Mouse (Mus musculus): ENCODE results near the gene Gm49320. TPM values are rescaled to one million over a fixed set of nuclear protein-coding genes. Genes with fewer than 3 reads are reported as not detected.
"Not testable (repeated sequence)": the region's sequence is repeated elsewhere in the genome, so short reads cannot be mapped to it uniquely, and the experiment has no call there.

Gene Gm49320
- polyA plus RNA-seq, 1 experiment from 2014 or later = 0.86 TPM

- Histone ChIP-seq H3K27ac (ENCODE audit: low read length) (no peak overlapping the region), H3K9ac (replicated peaks; ENCODE audit: low read depth) (no peak overlapping the region)
These were observed 10.5 kb downstream of the Gm49320 start for GRCm38 (mm10) chr8:4249213-4249612.

GRCm38 (mm10) chr8:4250306-4250970 lies 11.8 kb downstream of the Gm49320 start:
- H3K4me2 ChIP-seq (replicated peaks; ENCODE audit: low read depth, low read length) = no peak overlapping the region
- no peaks in the 10 kb centered on the region for H3K27me3 ChIP-seq (replicated peaks; ENCODE audit: insufficient read depth, low read length)
- H3K9ac ChIP-seq (replicated peaks; ENCODE audit: low read depth) = no peak overlapping the region
- peak; percentile 89 for TF ChIP-seq CTCF (IDR thresholded peaks at IDR 0.05)
- no peak for TF ChIP-seq EP300 (IDR thresholded peaks at IDR 0.05)
- H3K4me3 ChIP-seq (ENCODE audit: low read depth, low read length) = no peak overlapping the region
- peaks cover 7% of the 10 kb centered on the region; the same call in 1 of the 2 replicates for H3K36me3 ChIP-seq (ENCODE audit: insufficient read depth, low read length)
- peak; percentile 32 for ATAC-seq
- no peak overlapping the region for H3K27ac ChIP-seq (ENCODE audit: low read length)
- WGBS = 43% methylated on average over 26 of the region's 26 CpGs
- peak; percentile 85 for DNase-seq (ENCODE audit: low spot score)
- peaks cover 4% of the 10 kb centered on the region; the same call in 1 of the 2 replicates for H3K4me1 ChIP-seq (ENCODE audit: insufficient read depth, low read depth, low read length)
- H3K9me3 ChIP-seq (ENCODE audit: low read length) = no peaks in the 10 kb centered on the region

More at GRCm38 (mm10) chr8:4249213-4249612, 10.5 kb downstream of the Gm49320 start:
- WGBS = 19% methylated on average over 29 of the region's 29 CpGs
- Histone ChIP-seq H3K27me3 (replicated peaks; ENCODE audit: insufficient read depth, low read length) (no peaks in the 10 kb centered on the region), H3K4me2 (replicated peaks; ENCODE audit: low read depth, low read length) (no peak overlapping the region), H3K4me3 (ENCODE audit: low read depth, low read length) (no peak overlapping the region), H3K4me1 (ENCODE audit: insufficient read depth, low read depth, low read length) (peaks cover 4% of the 10 kb centered on the region; the same call in 1 of the 2 replicates), H3K9me3 (ENCODE audit: low read length) (no peaks in the 10 kb centered on the region), H3K36me3 (ENCODE audit: insufficient read depth, low read length) (peaks cover 13% of the 10 kb centered on the region)
- TF ChIP-seq CTCF (IDR thresholded peaks at IDR 0.05) (no peak), EP300 (IDR thresholded peaks at IDR 0.05) (no peak)
- DNase-seq (ENCODE audit: low spot score) = no peak
- no peak for ATAC-seq

DNA sequence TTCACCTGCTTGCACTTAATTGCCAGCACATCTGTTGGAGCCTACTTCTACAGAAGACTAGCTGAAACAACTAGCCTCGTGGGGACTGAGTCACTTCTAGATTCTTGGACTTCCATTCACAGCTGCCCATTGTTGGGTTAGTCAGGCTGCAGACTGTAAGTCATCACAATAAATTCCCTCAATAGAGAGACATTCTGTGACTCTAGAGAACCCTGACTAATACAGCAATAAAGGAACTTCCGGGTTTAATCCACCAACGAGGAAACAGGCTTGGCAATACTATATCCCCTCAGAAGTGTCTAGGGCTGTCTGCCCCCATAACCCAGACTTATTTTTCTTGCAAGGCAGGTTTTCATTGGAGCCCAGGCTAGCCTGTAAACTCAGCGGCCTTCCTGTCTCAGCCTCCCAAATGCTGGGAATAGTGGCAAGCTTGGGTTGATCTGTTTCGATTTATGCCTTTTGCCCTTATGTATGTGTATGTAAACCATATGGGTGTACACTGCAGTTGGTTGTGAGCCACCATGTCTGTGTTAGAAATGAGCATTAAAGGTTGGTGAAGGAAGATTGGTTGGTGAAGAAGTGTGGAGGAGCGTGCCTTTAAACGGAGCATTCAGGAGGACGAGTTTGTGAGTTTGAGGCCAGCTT lies 13.6 kb downstream of the Gm49320 start:
- no peaks in the 10 kb centered on the region for H3K27me3 ChIP-seq (replicated peaks; ENCODE audit: insufficient read depth, low read length)
- H3K9me3 ChIP-seq (ENCODE audit: low read length) = no peaks in the 10 kb centered on the region
- H3K4me3 ChIP-seq (ENCODE audit: low read depth, low read length) = peak overlapping the region; percentile 85
- peak overlapping the region; percentile 74; the same call in 1 of the 2 replicates for H3K27ac ChIP-seq (ENCODE audit: low read length)
- TF ChIP-seq CTCF (IDR thresholded peaks at IDR 0.05) (no peak), EP300 (IDR thresholded peaks at IDR 0.05) (no peak)
- H3K36me3 ChIP-seq (ENCODE audit: insufficient read depth, low read length) = 0 out of 2 replicates have a peak, but pooled peaks cover 4% of the 10 kb centered on the region
- 42% methylated on average over 8 of the region's 8 CpGs for WGBS
- H3K9ac ChIP-seq (replicated peaks; ENCODE audit: low read depth) = peak overlapping the region; percentile 82
- H3K4me1 ChIP-seq (ENCODE audit: insufficient read depth, low read depth, low read length) = peaks cover 4% of the 10 kb centered on the region; the same call in 1 of the 2 replicates
- H3K4me2 ChIP-seq (replicated peaks; ENCODE audit: low read depth, low read length) = peak overlapping the region; percentile 86
- DNase-seq (ENCODE audit: low spot score) = no peak
- ATAC-seq = no peak

DNA sequence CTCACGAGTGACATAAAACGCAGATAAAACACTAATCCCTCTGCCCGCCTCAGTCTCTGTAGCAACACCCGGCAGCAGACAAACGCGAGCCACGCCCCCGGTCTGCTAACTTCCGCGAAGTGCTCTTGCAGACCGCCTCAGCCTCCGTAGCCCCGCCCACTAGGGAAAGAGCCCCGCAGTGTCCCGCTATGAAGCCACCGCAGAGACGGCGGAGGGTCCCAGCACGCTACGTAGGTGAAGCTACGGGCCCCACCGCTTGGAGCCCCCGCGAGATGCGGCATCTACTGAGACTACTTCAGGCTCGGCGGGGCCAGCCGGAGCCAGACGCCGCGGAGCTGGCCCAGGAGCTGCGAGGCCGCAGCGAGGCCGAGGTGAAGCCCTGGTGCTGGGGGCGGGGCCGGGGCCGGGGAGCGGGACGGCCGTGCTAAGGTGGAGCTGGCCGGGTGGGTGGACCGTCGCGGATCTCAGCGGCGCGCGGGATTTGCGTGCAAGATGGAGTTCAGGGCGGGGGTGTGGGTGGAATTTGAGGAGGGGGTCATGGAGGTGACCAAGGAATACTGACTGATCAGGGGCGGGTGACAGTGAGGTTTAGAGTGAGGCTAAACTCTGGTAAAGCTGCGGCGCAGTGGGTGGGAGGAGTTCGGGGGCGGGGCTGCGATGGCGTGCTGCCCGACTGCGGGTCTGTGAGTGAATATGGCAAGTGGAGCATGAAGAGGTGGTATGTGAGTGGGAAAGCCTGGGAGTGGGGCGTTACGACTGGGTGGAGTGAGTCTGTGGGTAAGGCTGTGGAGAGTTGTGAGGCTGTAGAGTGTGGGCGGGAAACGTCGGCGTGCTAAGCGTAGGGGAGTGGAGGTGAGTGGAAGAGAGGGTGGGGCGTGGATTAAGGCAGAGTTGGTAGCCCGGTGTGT lies 14.5 kb downstream of the Gm49320 start, which contains the start of gene Snapc2:
Gene Snapc2 (plus strand): TSS at position 147 of the 908 bp plus-strand sequence.
- DNase-seq (ENCODE audit: low spot score) = peak; percentile 97
- Histone ChIP-seq H3K27me3 (replicated peaks; ENCODE audit: insufficient read depth, low read length) (no peaks in the 10 kb centered on the region), H3K9ac (replicated peaks; ENCODE audit: low read depth) (peak within 1 kb of the TSS; percentile 82), H3K36me3 (ENCODE audit: insufficient read depth, low read length) (0 out of 2 replicates have a peak, but pooled peaks cover 4% of the 10 kb centered on the region), H3K4me3 (ENCODE audit: low read depth, low read length) (peak within 1 kb of the TSS; percentile 85), H3K9me3 (ENCODE audit: low read length) (no peaks in the 10 kb centered on the region), H3K4me1 (ENCODE audit: insufficient read depth, low read depth, low read length) (peaks cover 4% of the 10 kb centered on the region; the same call in 1 of the 2 replicates), H3K27ac (ENCODE audit: low read length) (peak within 1 kb of the TSS; percentile 74), H3K4me2 (replicated peaks; ENCODE audit: low read depth, low read length) (peak within 1 kb of the TSS; percentile 86)
- under 1% methylated on average over 69 of the region's 69 CpGs for WGBS
- TF ChIP-seq EP300 (IDR thresholded peaks at IDR 0.05) = no peak
- TF ChIP-seq CTCF (IDR thresholded peaks at IDR 0.05) = no peak
- ATAC-seq = peak; percentile 95

DNA sequence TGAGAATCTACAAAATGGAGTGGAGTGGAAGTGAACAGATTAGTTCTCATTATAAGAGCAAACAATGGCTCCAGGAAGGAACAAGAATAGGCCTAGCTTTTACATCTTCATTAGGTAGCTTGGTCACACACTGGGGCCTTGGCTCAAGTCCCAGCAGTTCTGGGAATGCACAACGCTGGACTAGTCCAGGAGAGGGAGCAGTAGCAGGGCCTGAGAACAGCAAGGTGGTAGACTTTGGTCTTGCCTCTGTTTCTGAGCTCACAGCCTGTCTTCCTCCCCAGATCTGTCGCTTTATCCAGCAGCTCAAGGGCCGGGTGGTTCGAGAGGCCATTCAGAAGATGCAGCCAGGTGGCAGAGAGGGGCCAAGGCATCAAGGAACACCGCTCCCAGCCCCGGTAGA lies 15.3 kb downstream of the Gm49320 start:
- H3K4me3 ChIP-seq (ENCODE audit: low read depth, low read length) = no peak overlapping the region
- WGBS = 62% methylated on average over 6 of the region's 6 CpGs
- H3K4me1 ChIP-seq (ENCODE audit: insufficient read depth, low read depth, low read length) = peaks cover 4% of the 10 kb centered on the region; the same call in 1 of the 2 replicates
- ATAC-seq = no peak
- H3K27me3 ChIP-seq (replicated peaks; ENCODE audit: insufficient read depth, low read length) = no peaks in the 10 kb centered on the region
- peak; percentile 67 for TF ChIP-seq CTCF (IDR thresholded peaks at IDR 0.05)
- no peak for TF ChIP-seq EP300 (IDR thresholded peaks at IDR 0.05)
- H3K9ac ChIP-seq (replicated peaks; ENCODE audit: low read depth) = no peak overlapping the region
- DNase-seq (ENCODE audit: low spot score) = peak; percentile 62
- peak overlapping the region; percentile 86; the same call in 1 of the 2 replicates for H3K4me2 ChIP-seq (replicated peaks; ENCODE audit: low read depth, low read length)
- 0 out of 2 replicates have a peak, but pooled peaks cover 4% of the 10 kb centered on the region for H3K36me3 ChIP-seq (ENCODE audit: insufficient read depth, low read length)
- H3K27ac ChIP-seq (ENCODE audit: low read length) = no peak overlapping the region
- H3K9me3 ChIP-seq (ENCODE audit: low read length) = no peaks in the 10 kb centered on the region

DNA sequence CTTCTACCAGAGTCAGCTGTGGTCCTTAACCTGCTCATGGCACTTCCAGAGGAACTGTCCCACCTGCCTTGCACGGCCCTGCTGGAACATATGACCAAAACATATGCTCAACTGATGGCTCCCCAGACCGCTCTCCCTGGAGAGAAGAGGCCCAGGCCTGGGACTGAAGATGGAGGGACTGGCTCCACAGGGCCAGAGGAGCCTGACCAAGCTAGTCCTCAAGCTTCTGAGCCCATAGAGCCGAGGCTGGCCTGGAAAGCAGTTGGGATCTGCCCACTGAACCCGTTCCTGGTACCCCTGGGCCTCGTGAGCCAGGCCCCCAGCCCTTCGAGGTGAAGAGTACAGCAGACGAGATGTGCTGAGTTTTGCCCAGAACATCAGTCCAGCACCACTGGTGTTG lies 16.8 kb downstream of the Gm49320 start:
- H3K36me3 ChIP-seq (ENCODE audit: insufficient read depth, low read length); ATAC-seq; DNase-seq (ENCODE audit: low spot score); H3K4me2 ChIP-seq (replicated peaks; ENCODE audit: low read depth, low read length); H3K4me1 ChIP-seq (ENCODE audit: insufficient read depth, low read depth, low read length); H3K27me3 ChIP-seq (replicated peaks; ENCODE audit: insufficient read depth, low read length); H3K9ac ChIP-seq (replicated peaks; ENCODE audit: low read depth); H3K27ac ChIP-seq (ENCODE audit: low read length); H3K4me3 ChIP-seq (ENCODE audit: low read depth, low read length); H3K9me3 ChIP-seq (ENCODE audit: low read length): not testable (repeated sequence)
- WGBS = 79% methylated on average over 7 of the region's 7 CpGs

All from lung, postnatal 0 days (tissue).